Mouse (Mus musculus) layer of hippocampus, postnatal 36 days (tissue): ENCODE data around the gene Vmn1r20. TPM values are rescaled to one million over a fixed set of nuclear protein-coding genes. Genes with fewer than 3 reads are reported as not detected.
"Not testable (repeated sequence)": the region's sequence is repeated elsewhere in the genome, so short reads cannot be mapped to it uniquely, and the experiment has no call there.

Source experiments
- DNase-seq, 2 experiments: peaks; one replicate each; pipeline ENCODE4 v3.0.0; 2022
- total RNA-seq, 2 experiments: library from RNA; stranded (reverse); gene quantifications; 2 replicates each; pipeline ENCODE4 v1.2.3; 2021

Vmn1r20 gene
- not detected for total RNA-seq

GRCm38 (mm10) chr6:57428630-57429029, at the start of gene Vmn1r20:
TSS of gene Vmn1r20 (plus strand) at chr6:57428930.
- no peak for DNase-seq

- DNase-seq = no peak
These were observed 33.0 kb upstream of the Vmn1r20 start, which contains the start of gene Vmn1r18 for GRCm38 (mm10) chr6:57395683-57396082. TSS of gene Vmn1r18 (minus strand) at chr6:57395783.

- DNase-seq = not testable (repeated sequence)
These were observed 25.2 kb upstream of the Vmn1r20 start, which contains the start of gene Vmn1r19 for GRCm38 (mm10) chr6:57403480-57403879. TSS of gene Vmn1r19 (plus strand) at chr6:57403780.

GRCm38 (mm10) chr6:57431196-57431595, 2.5 kb downstream of the Vmn1r20 start:
- DNase-seq = no peak

GRCm38 (mm10) chr6:57468161-57468560, 39.4 kb downstream of the Vmn1r20 start:
- not testable (repeated sequence) for DNase-seq

Other genes starting within 250 kb of the Vmn1r20 start
- gene Vmn1r13, start 225.6 kb upstream of the Vmn1r20 start, total RNA-seq = not detected
- not detected for gene Vmn1r14, start 197.2 kb upstream of the Vmn1r20 start, total RNA-seq
- gene Vmn1r15, start 171.0 kb upstream of the Vmn1r20 start, total RNA-seq = not detected
- not detected for gene Vmn1r16, start 99.4 kb upstream of the Vmn1r20 start, total RNA-seq
- not detected for gene Vmn1r17, start 65.2 kb upstream of the Vmn1r20 start, total RNA-seq
- gene Vmn1r18, start 33.1 kb upstream of the Vmn1r20 start, total RNA-seq = under 1 TPM in 1 of 2 experiments, not detected in 1; 0.08 TPM
- gene Vmn1r19, start 25.1 kb upstream of the Vmn1r20 start, total RNA-seq = not detected
- 10 to 100 TPM; 66.1 to 74.2 TPM for gene Ppm1k, start 106.5 kb downstream of the Vmn1r20 start, total RNA-seq
- 1 to 10 TPM; 5.8 to 7.2 TPM for gene Herc6, start 152.1 kb downstream of the Vmn1r20 start, total RNA-seq